Mouse (Mus musculus) bone marrow macrophage, adult 2 months (primary cell): ENCODE results near the gene BC049352.

Experiments
- CTCF ChIP-seq: IDR thresholded peaks from 2 replicates; pipeline ENCODE4 v1.5.1; 2012; ENCODE audit warnings: low read depth, mild to moderate bottlenecking, low read length, moderate library complexity
- POLR2A ChIP-seq: IDR thresholded peaks from 2 replicates; pipeline ENCODE4 v1.6.1; 2012; ENCODE audit warnings: mild to moderate bottlenecking, low read depth, low read length, borderline replicate concordance

- TF ChIP-seq CTCF (no peak), POLR2A (no peak)
These were observed 90.4 kb downstream of the BC049352 start for GRCm38 (mm10) chr9:45272213-45272612.
